Mouse (Mus musculus) cerebellum, adult 2 months (tissue): ENCODE measurements around the gene Rassf8. TPM values are rescaled to one million over a fixed set of nuclear protein-coding genes. Genes with fewer than 3 reads are reported as not detected.

Source experiments
- DNase-seq, 2 experiments: peaks; one replicate each; pipeline ENCODE4 v3.0.0; 2021
- H3K27ac ChIP-seq: fragments of 200-500 bp; 2 replicates; pipeline ENCODE4 v1.5.1; 2012; ENCODE audit warnings: low read length, control low read depth, inconsistent platforms; ENCODE audit not compliant: insufficient read depth
- H3K27me3 ChIP-seq: fragments of 200-500 bp; 2 replicates; pipeline ENCODE4 v1.6.1; 2012; ENCODE audit warnings: inconsistent platforms, mild to moderate bottlenecking, low read length, moderate library complexity; ENCODE audit not compliant: control insufficient read depth, insufficient read depth
- H3K4me1 ChIP-seq: fragments of 200-500 bp; 2 replicates; pipeline ENCODE4 v1.6.1; 2011; ENCODE audit warnings: low read length; ENCODE audit not compliant: control insufficient read depth, insufficient read depth
- H3K4me3 ChIP-seq: fragments of 200-500 bp; replicated peaks from 2 replicates; pipeline ENCODE3; 2011; ENCODE audit warnings: mild to moderate bottlenecking, low read depth, low read length, control low read depth; ENCODE audit not compliant: insufficient read depth
- CTCF ChIP-seq: fragments of 200-500 bp; IDR thresholded peaks from 2 replicates; pipeline ENCODE4 v1.5.1; 2011; ENCODE audit warnings: low read depth, mild to moderate bottlenecking, control low read depth, low read length, moderate library complexity, borderline replicate concordance; ENCODE audit not compliant: insufficient read depth
- POLR2A ChIP-seq: fragments of 200-500 bp; IDR thresholded peaks from 2 replicates; pipeline ENCODE4 v1.6.1; 2011; ENCODE audit warnings: low read length, control low read depth, borderline replicate concordance; ENCODE audit not compliant: insufficient read depth
- WGBS: fragments of 180-500 bp; shearing (Covaris S2); methylation state at CpG from one replicate; pipeline ENCODE4 v1.1.7; 2018; 5-methylcytosine and 5-hydroxymethylcytosine counted together
- polyA plus RNA-seq: library from polyadenylated mRNA; depleted of rRNA; stranded (reverse); fragments of >200 nt; gene quantifications from 2 replicates; pipeline ENCODE4 v1.2.3, GENCODE M21; 2012

Rassf8 gene
- polyA plus RNA-seq, 1 experiment, result 38.1 TPM

- no peak for DNase-seq
- TF ChIP-seq POLR2A (no peak), CTCF (no peak)
- H3K4me1 ChIP-seq, result no peaks in the 10 kb centered on the region
- H3K4me3 ChIP-seq, result no peak overlapping the region
- 60% methylated on average over 6 of the region's 6 CpGs for WGBS
- no peaks in the 10 kb centered on the region for H3K27me3 ChIP-seq
- no peak overlapping the region for H3K27ac ChIP-seq
These were observed 76.6 kb downstream of the Rassf8 start for GRCm38 (mm10) chr6:145823103-145823502.

- Histone ChIP-seq H3K4me1 (no peaks in the 10 kb centered on the region), H3K27me3 (no peaks in the 10 kb centered on the region), H3K27ac (no peak overlapping the region), H3K4me3 (no peak overlapping the region)
- peak in 1 of 2 experiments; percentile 47 for DNase-seq
- TF ChIP-seq CTCF (peak; percentile 70; the same call in 1 of the 2 replicates), POLR2A (no peak)
- 37% methylated on average over 5 of the region's 5 CpGs for WGBS
These were observed 77.2 kb downstream of the Rassf8 start for GRCm38 (mm10) chr6:145823588-145824234.

DNA sequence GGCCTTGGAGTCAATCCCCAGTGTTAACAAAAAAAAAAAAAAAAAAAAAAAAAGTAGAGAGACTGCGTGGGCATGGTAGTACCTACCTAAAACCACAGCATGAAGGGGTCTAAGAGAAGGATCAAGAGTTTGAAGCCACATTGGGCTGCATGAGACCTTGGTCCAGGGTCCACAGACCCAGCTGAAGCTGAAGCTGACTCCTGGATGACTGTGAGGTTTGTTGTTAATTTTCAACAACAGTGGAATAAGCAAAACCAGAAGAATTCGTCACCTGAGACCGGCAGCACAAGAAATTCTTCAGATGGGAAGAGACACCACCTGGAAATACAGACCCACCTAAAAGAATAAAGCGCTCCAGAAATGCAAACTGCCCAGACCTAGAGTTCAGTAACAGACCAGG lies 79.8 kb downstream of the Rassf8 start:
- no peaks in the 10 kb centered on the region for H3K4me1 ChIP-seq
- DNase-seq, result no peak
- H3K27ac ChIP-seq, result no peak overlapping the region
- H3K4me3 ChIP-seq, result no peak overlapping the region
- WGBS, result 99% methylated on average over 4 of the region's 4 CpGs
- TF ChIP-seq CTCF (no peak), POLR2A (no peak)
- no peaks in the 10 kb centered on the region for H3K27me3 ChIP-seq

GRCm38 (mm10) chr6:145829062-145829835 lies 82.7 kb downstream of the Rassf8 start:
- DNase-seq, result no peak
- Histone ChIP-seq H3K4me1 (no peaks in the 10 kb centered on the region), H3K4me3 (no peak overlapping the region), H3K27ac (no peak overlapping the region), H3K27me3 (no peaks in the 10 kb centered on the region)
- TF ChIP-seq POLR2A, result no peak
- no peak for TF ChIP-seq CTCF
- WGBS, result 86% methylated on average over 16 of the region's 16 CpGs

GRCm38 (mm10) chr6:145830117-145830516 lies 83.6 kb downstream of the Rassf8 start:
- peak; percentile 76 to 78 for DNase-seq
- no peak overlapping the region for H3K4me3 ChIP-seq
- WGBS, result 16% methylated on average over 8 of the region's 8 CpGs
- H3K4me1 ChIP-seq, result no peaks in the 10 kb centered on the region
- no peak overlapping the region for H3K27ac ChIP-seq
- TF ChIP-seq POLR2A, result no peak
- TF ChIP-seq CTCF, result peak; percentile 93
- no peaks in the 10 kb centered on the region for H3K27me3 ChIP-seq

GRCm38 (mm10) chr6:145830617-145831016 lies 84.1 kb downstream of the Rassf8 start:
- Histone ChIP-seq H3K4me1 (no peaks in the 10 kb centered on the region), H3K27me3 (no peaks in the 10 kb centered on the region), H3K4me3 (no peak overlapping the region), H3K27ac (no peak overlapping the region)
- TF ChIP-seq POLR2A (no peak), CTCF (no peak)
- WGBS, result 71% methylated on average over 9 of the region's 9 CpGs
- DNase-seq, result peak in 1 of 2 experiments; percentile 18

DNA sequence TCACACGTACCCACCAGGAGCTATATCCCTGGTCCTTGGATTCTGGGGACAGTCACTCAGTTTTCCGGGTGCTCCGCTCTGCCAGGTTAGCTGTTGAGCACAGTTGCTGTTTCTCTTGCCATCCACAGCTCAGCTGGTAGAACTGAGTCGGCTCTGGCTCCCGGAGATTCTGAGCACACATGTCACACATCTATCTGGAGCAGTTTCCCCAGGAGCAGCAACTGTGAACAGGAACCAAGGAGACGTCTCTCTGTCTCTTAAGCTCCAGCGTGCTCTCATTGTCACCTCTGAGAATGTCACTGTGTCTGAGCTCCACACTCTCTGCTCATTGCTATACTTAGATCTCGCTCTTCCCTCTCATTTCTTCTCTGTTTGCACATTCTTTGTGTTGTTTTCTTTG lies 86.4 kb downstream of the Rassf8 start:
- Histone ChIP-seq H3K4me1 (no peaks in the 10 kb centered on the region), H3K27me3 (no peaks in the 10 kb centered on the region), H3K27ac (no peak overlapping the region), H3K4me3 (no peak overlapping the region)
- no peak for DNase-seq
- no peak for TF ChIP-seq POLR2A
- TF ChIP-seq CTCF, result no peak
- WGBS, result 81% methylated on average over 8 of the region's 8 CpGs

- Histone ChIP-seq H3K27ac (no peak overlapping the region), H3K4me3 (no peak overlapping the region), H3K4me1 (no peaks in the 10 kb centered on the region), H3K27me3 (no peaks in the 10 kb centered on the region)
- DNase-seq, result no peak
- no peak for TF ChIP-seq POLR2A
- no peak for TF ChIP-seq CTCF
- 67% methylated on average over 6 of the region's 6 CpGs for WGBS
These were observed 88.8 kb downstream of the Rassf8 start for GRCm38 (mm10) chr6:145835359-145835758.
